Mouse (Mus musculus) forebrain, embryonic 11.5 days (tissue): ENCODE measurements around the gene Cldn17. TPM values are rescaled to one million over a fixed set of nuclear protein-coding genes. Genes with fewer than 3 reads are reported as not detected.

ENCODE experiments used
- ATAC-seq: fragments of 200-750 bp; cut with Nextera tagmentation; replicated peaks from 2 replicates; pipeline ENCODE4 v1.8.0; 2017; ENCODE audit warnings: moderate TSS enrichment; ENCODE audit not compliant: low FRiP score
- DNase-seq: peaks from one replicate; pipeline ENCODE4 v3.0.0-alpha.2; 2017; ENCODE audit warnings: low spot score
- H3K27ac ChIP-seq: fragments of 300-500 bp; sonication (generic); 2 replicates; pipeline ENCODE4 v1.5.1; 2014; ENCODE audit warnings: low read depth, low read length
- H3K27me3 ChIP-seq: fragments of 300-500 bp; sonication (generic); 2 replicates; pipeline ENCODE4 v1.6.1; 2014; ENCODE audit warnings: mild to moderate bottlenecking, low read length, mixed read lengths; ENCODE audit not compliant: control insufficient read depth, insufficient read depth
- H3K36me3 ChIP-seq: fragments of 300-500 bp; sonication (generic); 2 replicates; pipeline ENCODE4 v1.6.1; 2014; ENCODE audit warnings: mild to moderate bottlenecking, low read length, moderate library complexity, mixed read lengths; ENCODE audit not compliant: control insufficient read depth, insufficient read depth
- H3K4me1 ChIP-seq: fragments of 300-500 bp; sonication (generic); replicated peaks from 2 replicates; pipeline ENCODE4 v1.6.1; 2014; ENCODE audit warnings: low read length, mixed read lengths; ENCODE audit not compliant: control insufficient read depth, insufficient read depth
- H3K4me2 ChIP-seq: fragments of 300-500 bp; sonication (generic); 2 replicates; pipeline ENCODE4 v1.6.1; 2014; ENCODE audit warnings: low read depth, mild to moderate bottlenecking, low read length, moderate library complexity, mixed read lengths; ENCODE audit not compliant: severe bottlenecking
- H3K4me3 ChIP-seq: fragments of 300-500 bp; sonication (generic); 2 replicates; pipeline ENCODE4 v1.5.1; 2014; ENCODE audit warnings: low read depth, low read length
- H3K9ac ChIP-seq: fragments of 300-500 bp; sonication (generic); 2 replicates; pipeline ENCODE4 v1.6.1; 2014; ENCODE audit warnings: low read length
- H3K9me3 ChIP-seq: fragments of 300-500 bp; sonication (generic); 2 replicates; pipeline ENCODE4 v1.6.1; 2016; ENCODE audit warnings: low read length, mixed read lengths; ENCODE audit not compliant: control insufficient read depth
- WGBS: fragments of 180-500 bp; shearing (Covaris S2); extraction: QIAGEN DNeasy Blood & Tissue Kit; methylation state at CpG from one replicate; pipeline ENCODE4 v1.1.7; 2014; 5-methylcytosine and 5-hydroxymethylcytosine counted together
- polyA plus RNA-seq: library from polyadenylated mRNA; unstranded; fragments of >200 nt; fragmentation: Nextera tagmentation; extraction: Ambion mirVana; gene quantifications from 2 replicates; pipeline ENCODE4 v1.2.1, GENCODE M21; 2014

The Cldn17 gene
- not detected in 2 replicates for polyA plus RNA-seq

GRCm38 (mm10) chr16:88506878-88507277 lies at the start of gene Cldn17:
Gene Cldn17 (minus strand): TSS chr16:88506978.
- H3K27ac ChIP-seq, result no peak within 1 kb of the TSS
- 93% methylated on average over 6 of the region's 6 CpGs for WGBS
- H3K27me3 ChIP-seq, result no peaks in the 10 kb centered on the region
- H3K9ac ChIP-seq, result no peak within 1 kb of the TSS
- H3K4me3 ChIP-seq, result no peak within 1 kb of the TSS
- no peak within 1 kb of the TSS for H3K4me2 ChIP-seq
- no peaks in the 10 kb centered on the region for H3K36me3 ChIP-seq
- no peaks in the 10 kb centered on the region for H3K9me3 ChIP-seq
- ATAC-seq (no peak), DNase-seq (no peak)
- H3K4me1 ChIP-seq, result no peaks in the 10 kb centered on the region

- no peaks in the 10 kb centered on the region for H3K9me3 ChIP-seq
- H3K27me3 ChIP-seq, result no peaks in the 10 kb centered on the region
- H3K36me3 ChIP-seq, result no peaks in the 10 kb centered on the region
- H3K4me3 ChIP-seq, result no peak overlapping the region
- 61% methylated on average over 6 of the region's 6 CpGs for WGBS
- no peak overlapping the region for H3K4me2 ChIP-seq
- DNase-seq (no peak), ATAC-seq (peak; percentile 49; the same call in 1 of the 2 replicates)
- H3K27ac ChIP-seq, result no peak overlapping the region
- H3K9ac ChIP-seq, result no peak overlapping the region
- no peaks in the 10 kb centered on the region for H3K4me1 ChIP-seq
These were observed 35.7 kb upstream of the Cldn17 start for GRCm38 (mm10) chr16:88542488-88542887.

- H3K36me3 ChIP-seq, result no peaks in the 10 kb centered on the region
- WGBS, result 75% methylated on average over 3 of the region's 3 CpGs
- ATAC-seq (no peak), DNase-seq (no peak)
- H3K9ac ChIP-seq, result no peak overlapping the region
- no peak overlapping the region for H3K4me3 ChIP-seq
- H3K4me2 ChIP-seq, result no peak overlapping the region
- H3K27me3 ChIP-seq, result no peaks in the 10 kb centered on the region
- no peaks in the 10 kb centered on the region for H3K4me1 ChIP-seq
- H3K9me3 ChIP-seq, result no peaks in the 10 kb centered on the region
- H3K27ac ChIP-seq, result no peak overlapping the region
These were observed 33.2 kb upstream of the Cldn17 start for GRCm38 (mm10) chr16:88539841-88540487.

DNA sequence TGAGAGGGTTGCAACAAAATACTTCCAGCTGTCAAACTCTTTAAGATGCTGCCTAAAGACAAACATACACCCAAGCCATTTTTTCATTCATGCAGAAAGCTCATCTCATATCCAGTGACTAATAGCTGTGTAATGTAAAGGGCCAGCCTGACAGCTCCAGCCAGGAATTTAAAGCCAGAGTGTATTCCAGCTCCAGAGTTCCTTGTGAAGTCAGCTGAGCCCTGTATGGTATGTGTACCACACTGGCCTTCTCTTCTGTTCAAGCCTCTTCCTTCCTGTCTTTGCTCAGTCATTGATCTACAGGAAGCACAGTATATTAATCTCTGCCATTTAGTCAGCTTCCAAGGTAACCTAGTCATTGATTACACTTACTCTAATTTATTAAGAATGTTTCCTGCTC lies 4.6 kb upstream of the Cldn17 start:
- no peaks in the 10 kb centered on the region for H3K27me3 ChIP-seq
- DNase-seq (no peak), ATAC-seq (no peak)
- H3K36me3 ChIP-seq, result no peaks in the 10 kb centered on the region
- H3K9me3 ChIP-seq, result no peaks in the 10 kb centered on the region
- no peak overlapping the region for H3K4me2 ChIP-seq
- no peaks in the 10 kb centered on the region for H3K4me1 ChIP-seq
- no peak overlapping the region for H3K27ac ChIP-seq
- no peak overlapping the region for H3K9ac ChIP-seq
- no peak overlapping the region for H3K4me3 ChIP-seq

- no peaks in the 10 kb centered on the region for H3K36me3 ChIP-seq
- no peaks in the 10 kb centered on the region for H3K4me1 ChIP-seq
- no peak for ATAC-seq
- no peaks in the 10 kb centered on the region for H3K27me3 ChIP-seq
- 79% methylated on average over 4 of the region's 4 CpGs for WGBS
- H3K9me3 ChIP-seq, result no peaks in the 10 kb centered on the region
- DNase-seq, result no peak
- H3K4me3 ChIP-seq, result no peak overlapping the region
- no peak overlapping the region for H3K9ac ChIP-seq
- H3K4me2 ChIP-seq, result no peak overlapping the region
- no peak overlapping the region for H3K27ac ChIP-seq
These were observed 1.4 kb upstream of the Cldn17 start for GRCm38 (mm10) chr16:88508150-88508549.

GRCm38 (mm10) chr16:88506338-88506737 lies 440 bp downstream of the Cldn17 start:
- Histone ChIP-seq H3K4me3 (no peak overlapping the region), H3K4me2 (no peak overlapping the region), H3K27me3 (no peaks in the 10 kb centered on the region), H3K9me3 (no peaks in the 10 kb centered on the region), H3K9ac (no peak overlapping the region), H3K27ac (no peak overlapping the region), H3K36me3 (no peaks in the 10 kb centered on the region), H3K4me1 (no peaks in the 10 kb centered on the region)
- DNase-seq, result no peak
- WGBS, result 97% methylated on average over 11 of the region's 11 CpGs
- ATAC-seq, result no peak

DNA sequence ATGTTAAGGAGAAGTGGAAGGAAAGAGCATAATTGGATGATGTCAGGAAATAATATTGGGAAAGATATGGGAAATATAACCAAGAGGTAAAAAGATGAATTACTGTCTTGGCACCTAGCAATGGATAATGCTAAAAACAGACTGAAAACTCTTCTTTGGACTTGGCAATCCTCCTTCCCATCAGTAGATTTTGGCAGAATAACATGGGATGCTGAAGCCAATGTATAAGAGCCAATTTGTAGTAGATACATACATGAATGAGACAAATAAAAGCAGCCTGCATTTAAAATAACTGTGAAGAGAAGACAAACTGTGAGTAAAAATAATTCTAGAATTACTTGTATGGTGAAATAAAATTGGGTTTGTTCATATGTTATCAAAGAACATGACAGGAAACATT lies 18.7 kb downstream of the Cldn17 start:
- Histone ChIP-seq H3K4me3 (no peak overlapping the region), H3K36me3 (no peaks in the 10 kb centered on the region), H3K27ac (no peak overlapping the region), H3K27me3 (no peaks in the 10 kb centered on the region), H3K4me2 (no peak overlapping the region), H3K9ac (no peak overlapping the region), H3K9me3 (no peaks in the 10 kb centered on the region), H3K4me1 (no peaks in the 10 kb centered on the region)
- ATAC-seq (no peak), DNase-seq (no peak)

GRCm38 (mm10) chr16:88480011-88480774 lies 26.6 kb downstream of the Cldn17 start:
- Histone ChIP-seq H3K4me1 (no peaks in the 10 kb centered on the region), H3K9me3 (no peaks in the 10 kb centered on the region), H3K36me3 (no peaks in the 10 kb centered on the region), H3K4me3 (no peak overlapping the region), H3K27me3 (no peaks in the 10 kb centered on the region), H3K27ac (no peak overlapping the region), H3K4me2 (no peak overlapping the region), H3K9ac (no peak overlapping the region)
- ATAC-seq, result no peak
- 78% methylated on average over 3 of the region's 3 CpGs for WGBS
- DNase-seq, result no peak

DNA sequence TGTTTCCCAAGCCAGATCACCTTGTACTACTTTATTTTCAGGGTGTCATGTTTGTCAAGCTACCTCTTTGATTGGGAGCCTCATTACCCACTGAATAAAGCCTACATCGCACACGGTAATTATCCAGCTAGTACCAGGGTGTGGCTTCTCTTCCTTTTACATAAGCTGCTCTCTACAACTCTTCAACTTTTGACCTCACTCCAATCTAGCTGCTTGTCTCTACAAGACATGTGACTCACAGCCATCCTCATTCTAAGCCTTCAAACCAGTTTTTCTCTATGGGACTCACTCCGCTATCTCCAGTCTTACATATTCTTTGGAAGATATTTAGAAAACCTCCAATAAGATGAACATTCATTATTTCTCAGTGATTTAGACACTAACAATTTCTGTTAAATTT lies 43.5 kb downstream of the Cldn17 start:
- ATAC-seq, result no peak
- 86% methylated on average over 3 of the region's 3 CpGs for WGBS
- Histone ChIP-seq H3K36me3 (no peaks in the 10 kb centered on the region), H3K27ac (no peak overlapping the region), H3K9ac (no peak overlapping the region), H3K4me3 (no peak overlapping the region), H3K9me3 (no peaks in the 10 kb centered on the region), H3K4me1 (no peaks in the 10 kb centered on the region), H3K4me2 (no peak overlapping the region), H3K27me3 (no peaks in the 10 kb centered on the region)
- no peak for DNase-seq
